Mouse (Mus musculus): ENCODE measurements around the gene Grxcr1. TPM values are rescaled to one million over a fixed set of nuclear protein-coding genes. Genes with fewer than 3 reads are reported as not detected.

Grxcr1 gene
- total RNA-seq (2023) = not detected

DNA sequence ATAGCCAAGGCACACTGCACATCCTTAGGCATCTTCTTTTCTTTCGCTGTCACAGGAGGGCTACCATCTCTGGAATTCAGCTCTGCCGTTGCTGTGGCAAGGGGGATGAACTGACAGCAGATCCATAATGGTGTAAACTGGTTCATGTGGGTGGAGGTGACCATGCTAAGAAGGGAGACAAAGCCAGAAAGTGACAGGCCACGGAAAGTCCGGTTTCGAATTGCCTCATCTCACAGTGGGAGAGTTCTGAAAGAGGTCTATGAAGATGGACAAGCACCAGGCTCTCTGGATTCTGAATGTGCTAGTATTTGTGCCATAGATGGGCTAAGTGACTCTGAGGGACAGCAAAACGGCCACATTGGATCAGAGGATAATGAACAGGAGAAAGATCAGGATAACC, at the start of gene Grxcr1:
Gene Grxcr1, plus strand, starts transcription at position 92 of the 400 bp plus-strand sequence.

Other genes with a start within 250 kb of the Grxcr1 start
- gene Atp8a1, start 184.4 kb upstream of the Grxcr1 start, total RNA-seq (2023) = 100 to 1,000 TPM; 106 to 128 TPM
- not detected for gene Gm5108, start 90.2 kb upstream of the Grxcr1 start, total RNA-seq (2023)
- not detected for gene Gm21905, start 85.4 kb upstream of the Grxcr1 start, total RNA-seq (2023)

Data from neutrophil, adult 83 days (primary cell).